Mouse (Mus musculus) gastrocnemius, postnatal 4 days (tissue): Measurements from ENCODE around the gene Hist1h1d. TPM values are rescaled to one million over a fixed set of nuclear protein-coding genes. Genes with fewer than 3 reads are reported as not detected.
"Not testable (repeated sequence)": the region's sequence is repeated elsewhere in the genome, so short reads cannot be mapped to it uniquely, and the experiment has no call there.

Experiments used
- DNase-seq, 2 experiments: peaks; one replicate each; pipeline ENCODE4 v3.0.0; 2021 to 2022; ENCODE audit warnings: low spot score in 2 of 2, mixed read lengths in 2 of 2
- total RNA-seq, 2 experiments: library from RNA; stranded (reverse); gene quantifications; 2 replicates each; pipeline ENCODE4 v1.2.3; 2021

The Hist1h1d gene
- total RNA-seq, 2 experiments from 2014 or later: 34.6 to 45.9 TPM

DNA sequence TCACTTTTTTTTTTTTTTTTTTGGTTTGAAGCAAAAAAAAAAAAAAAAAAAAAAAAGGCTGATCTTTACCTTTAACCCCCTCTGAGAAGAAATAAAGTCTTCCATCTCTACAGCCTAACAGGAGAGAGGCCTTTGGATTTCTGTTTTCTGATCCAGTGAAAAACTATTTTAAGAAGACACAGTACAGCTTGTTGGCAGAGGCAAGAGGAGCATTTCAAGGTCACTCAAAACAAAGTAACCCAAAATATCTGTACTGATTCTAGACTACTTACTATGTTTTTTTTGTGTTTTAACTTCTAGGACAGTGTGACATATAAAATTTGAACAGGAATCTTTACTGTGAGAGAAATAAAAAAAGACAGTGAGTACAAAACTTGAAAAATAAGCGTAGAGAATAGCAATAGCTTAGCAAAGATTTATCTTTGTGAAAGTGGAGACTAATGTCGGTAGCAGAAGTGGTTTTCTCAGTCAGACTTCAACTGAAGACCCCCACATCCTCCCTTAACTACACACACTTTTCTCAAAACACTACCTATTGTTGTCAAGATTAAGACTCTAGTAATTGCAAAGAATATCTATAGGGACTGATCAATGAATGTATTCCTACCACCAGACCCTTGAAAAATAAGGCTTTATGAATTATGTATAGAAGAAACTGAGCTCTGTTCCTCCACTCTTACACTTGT lies 23.4 kb upstream of the Hist1h1d start:
- no peak for DNase-seq

DNA sequence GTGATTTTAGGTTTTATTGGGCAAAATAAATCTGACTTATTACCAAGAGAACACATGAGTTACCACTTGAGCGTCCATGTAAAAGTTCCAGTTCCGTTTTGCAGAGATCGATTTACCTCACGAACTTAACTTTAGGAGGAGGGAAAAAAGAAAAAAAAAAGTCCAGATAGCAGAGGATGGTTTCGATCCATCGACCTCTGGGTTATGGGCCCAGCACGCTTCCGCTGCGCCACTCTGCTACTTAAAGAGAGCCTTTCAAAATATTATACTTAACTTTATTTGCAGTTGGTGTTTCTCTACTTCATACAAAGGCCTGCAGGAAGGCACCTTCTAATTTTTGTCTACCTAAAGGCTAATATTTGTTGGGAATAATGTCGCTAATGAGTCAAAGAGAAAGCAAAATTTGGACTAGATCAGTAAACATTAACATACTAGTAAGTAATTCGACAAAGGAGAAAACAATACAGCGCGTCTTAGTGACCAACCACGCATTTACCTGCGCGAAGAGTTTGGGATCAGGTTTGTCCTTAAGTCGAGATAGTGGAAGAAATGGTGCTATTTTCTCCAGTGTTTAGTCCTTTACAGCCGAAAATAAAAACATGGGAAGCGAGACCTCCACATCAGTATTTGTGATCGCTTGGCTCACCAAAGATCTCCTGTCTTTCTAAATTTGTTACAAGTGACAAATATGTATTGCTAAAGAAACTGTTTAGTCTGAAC lies 22.7 kb upstream of the Hist1h1d start:
- peak in 1 of 2 experiments; percentile 54 for DNase-seq

DNA sequence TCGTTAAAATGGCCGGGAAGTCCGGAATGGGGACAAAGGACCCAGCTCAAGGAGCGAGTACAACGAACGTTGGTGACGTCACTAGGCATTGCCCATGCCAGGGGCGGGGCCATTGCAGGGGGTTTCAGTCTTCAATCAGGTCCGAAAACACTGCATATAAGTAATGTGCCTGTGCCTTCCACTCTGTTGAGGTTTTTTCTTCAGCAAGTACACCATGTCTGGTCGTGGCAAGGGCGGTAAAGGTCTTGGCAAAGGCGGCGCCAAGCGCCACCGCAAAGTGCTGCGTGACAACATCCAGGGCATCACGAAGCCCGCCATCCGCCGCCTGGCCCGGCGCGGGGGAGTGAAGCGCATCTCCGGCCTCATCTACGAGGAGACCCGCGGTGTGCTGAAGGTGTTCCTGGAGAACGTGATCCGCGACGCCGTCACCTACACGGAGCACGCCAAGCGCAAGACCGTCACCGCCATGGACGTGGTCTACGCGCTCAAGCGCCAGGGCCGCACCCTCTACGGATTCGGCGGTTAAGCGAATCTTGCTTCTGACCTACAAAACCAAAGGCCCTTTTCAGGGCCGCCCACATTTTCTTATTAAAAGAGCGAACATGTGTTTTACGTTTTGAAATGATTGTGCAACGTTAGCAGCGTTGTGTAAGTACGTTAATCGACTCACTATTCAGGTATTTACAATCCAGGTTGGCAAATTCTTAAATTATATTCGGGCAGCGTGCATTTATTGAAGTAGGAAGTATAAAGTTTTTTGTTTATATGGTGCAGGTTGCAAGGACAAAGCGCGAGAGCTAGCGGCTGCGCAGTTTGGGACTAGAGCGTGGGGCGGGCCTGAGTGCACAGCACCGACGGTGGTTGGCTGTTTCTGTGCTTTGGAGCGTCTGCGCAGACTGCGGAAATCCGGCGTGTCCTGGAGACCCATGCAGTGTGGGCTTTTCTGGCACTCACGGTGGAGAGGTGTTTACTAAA lies 21.9 kb upstream of the Hist1h1d start, which contains the start of gene Hist1h4h:
Gene Hist1h4h, plus strand, starts transcription at position 150 of the 975 bp plus-strand sequence.
- peak; percentile 78 to 93 for DNase-seq

DNA sequence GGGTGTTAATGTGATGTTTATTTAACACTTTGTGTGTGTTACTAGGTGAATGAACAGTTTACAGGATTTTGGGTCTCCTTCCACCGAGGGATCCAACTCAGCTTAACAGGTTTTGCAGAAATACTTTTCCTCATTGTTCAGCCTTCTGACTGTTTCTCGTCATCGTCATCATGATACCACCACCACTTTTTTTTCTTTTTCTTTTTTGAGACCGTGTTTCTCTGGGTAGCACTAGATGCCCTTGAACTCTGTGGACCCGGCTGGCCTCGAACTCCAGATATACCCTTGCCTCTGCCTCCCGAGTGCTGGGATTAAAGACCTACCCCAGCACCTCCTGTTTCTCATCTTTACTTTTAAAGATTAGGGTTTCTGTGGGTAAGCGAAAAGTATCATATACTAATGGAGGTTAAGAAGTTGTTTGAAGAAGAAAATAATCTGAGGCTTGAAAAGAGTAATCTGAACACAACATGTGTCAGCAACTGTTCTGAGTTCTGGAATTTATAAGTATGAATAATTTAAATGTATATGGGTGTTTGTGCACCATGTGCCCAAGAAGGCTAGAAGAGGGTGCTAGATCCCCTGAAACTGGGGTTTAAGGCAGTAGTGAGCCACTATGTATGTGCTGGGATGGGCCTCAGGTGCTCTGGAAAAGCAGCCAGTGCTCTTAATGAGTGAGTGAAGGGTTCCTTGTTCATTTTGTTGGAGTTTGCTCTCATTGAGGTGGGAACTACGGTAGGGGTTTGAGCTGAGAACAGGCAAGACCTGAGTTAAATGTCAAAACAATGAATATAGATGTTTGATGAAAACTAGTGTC lies 20.6 kb upstream of the Hist1h1d start:
- DNase-seq: no peak

DNA sequence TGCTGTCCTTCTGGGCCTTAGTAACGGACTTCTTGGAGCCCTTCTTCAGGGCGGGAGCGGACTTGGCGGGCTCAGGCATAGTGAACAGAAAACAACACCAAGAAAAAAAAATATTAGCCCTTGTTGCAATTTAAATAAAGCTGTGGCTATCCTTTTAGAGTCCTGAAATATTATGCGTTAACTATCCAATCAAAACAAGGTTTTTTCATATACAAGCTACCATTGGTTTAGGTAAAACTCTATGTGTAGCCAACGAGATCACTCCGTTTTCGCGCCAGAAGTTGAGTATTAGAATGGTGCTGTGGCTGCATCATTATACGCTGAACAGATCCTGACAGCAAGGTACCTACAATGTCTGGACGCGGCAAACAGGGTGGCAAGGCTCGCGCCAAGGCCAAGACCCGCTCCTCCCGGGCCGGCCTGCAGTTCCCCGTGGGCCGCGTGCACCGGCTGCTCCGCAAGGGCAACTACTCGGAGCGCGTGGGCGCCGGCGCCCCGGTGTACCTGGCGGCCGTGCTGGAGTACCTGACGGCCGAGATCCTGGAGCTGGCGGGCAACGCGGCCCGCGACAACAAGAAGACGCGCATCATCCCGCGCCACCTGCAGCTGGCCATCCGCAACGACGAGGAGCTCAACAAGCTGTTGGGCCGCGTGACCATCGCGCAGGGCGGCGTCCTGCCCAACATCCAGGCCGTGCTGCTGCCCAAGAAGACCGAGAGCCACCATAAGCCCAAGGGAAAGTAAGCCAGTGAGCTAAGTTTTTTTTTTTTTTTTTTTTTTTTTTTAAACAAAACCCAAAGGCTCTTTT lies 19.3 kb upstream of the Hist1h1d start, which contains the start of gene Hist1h2af:
Gene Hist1h2af, plus strand, starts transcription at position 347 of the 808 bp plus-strand sequence.
- peak in 1 of 2 experiments; percentile 64 for DNase-seq

DNA sequence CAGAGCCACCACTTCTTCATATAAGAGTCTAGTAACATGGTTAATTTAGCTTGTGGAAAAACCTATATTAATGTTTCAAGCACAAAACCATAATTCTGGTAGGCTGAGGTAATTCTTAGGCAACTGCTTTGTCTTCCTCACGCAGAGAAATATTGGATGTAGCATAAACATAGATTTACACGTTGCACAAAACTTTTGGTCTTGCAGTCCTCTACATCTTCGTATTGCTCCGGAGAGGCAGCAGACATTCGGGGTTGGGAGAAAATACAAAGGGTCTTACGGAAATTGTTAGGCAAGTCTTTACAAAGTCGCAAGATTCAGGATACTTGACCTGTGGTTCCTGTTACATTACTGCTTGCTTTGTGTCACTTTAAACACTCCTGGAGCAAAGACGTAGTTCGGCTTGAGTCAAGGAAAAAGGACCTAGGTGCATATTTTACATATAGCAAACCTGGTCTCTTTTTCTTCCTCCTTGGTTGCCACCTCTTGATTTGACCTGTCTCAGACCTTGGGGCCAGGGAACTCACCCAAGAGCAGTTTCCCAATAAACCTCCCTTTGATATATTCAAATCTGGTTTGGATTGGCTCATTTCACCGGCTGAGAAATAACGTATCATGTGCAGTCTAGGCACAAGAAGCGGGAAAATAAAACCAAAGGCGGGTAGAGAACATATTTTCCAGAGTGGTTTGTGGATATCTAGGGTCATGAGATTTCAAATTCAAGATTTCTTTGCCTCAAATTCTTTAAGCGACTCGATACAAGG lies 18.5 kb upstream of the Hist1h1d start:
- no peak for DNase-seq

DNA sequence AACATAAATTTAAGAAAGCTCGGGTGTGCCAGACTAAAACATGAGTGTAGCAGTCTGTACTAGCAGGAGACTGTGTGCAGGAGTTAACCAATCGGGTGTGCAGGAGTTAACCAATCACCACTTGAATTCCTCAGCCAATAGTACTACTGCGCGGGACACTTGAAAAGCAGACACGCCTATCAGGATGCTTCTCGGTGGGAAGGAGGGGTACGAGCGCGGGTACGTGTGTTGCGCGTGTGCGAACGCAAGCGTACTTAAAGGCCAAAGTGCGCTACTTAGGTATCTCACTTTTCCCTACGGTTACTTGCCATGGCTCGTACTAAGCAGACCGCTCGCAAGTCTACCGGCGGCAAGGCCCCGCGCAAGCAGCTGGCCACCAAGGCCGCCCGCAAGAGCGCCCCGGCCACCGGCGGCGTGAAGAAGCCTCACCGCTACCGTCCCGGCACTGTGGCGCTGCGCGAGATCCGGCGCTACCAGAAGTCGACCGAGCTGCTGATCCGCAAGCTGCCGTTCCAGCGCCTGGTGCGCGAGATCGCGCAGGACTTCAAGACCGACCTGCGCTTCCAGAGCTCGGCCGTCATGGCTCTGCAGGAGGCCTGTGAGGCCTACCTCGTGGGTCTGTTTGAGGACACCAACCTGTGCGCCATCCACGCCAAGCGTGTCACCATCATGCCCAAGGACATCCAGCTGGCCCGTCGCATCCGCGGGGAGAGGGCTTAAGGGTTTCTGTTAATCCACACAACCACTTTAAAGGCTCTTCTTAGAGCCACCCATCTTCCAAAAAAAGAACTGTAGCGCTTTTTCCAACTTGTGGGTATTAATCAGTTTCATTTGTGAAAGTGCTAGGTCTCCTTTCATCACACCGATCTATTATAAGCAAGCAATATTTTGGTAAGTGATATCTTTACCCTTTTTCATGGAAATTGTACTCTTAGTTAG lies 17.7 kb upstream of the Hist1h1d start, which contains the start of gene Hist1h3g:
Gene Hist1h3g, plus strand, starts transcription at position 286 of the 939 bp plus-strand sequence.
- DNase-seq: peak; percentile 37 to 78

DNA sequence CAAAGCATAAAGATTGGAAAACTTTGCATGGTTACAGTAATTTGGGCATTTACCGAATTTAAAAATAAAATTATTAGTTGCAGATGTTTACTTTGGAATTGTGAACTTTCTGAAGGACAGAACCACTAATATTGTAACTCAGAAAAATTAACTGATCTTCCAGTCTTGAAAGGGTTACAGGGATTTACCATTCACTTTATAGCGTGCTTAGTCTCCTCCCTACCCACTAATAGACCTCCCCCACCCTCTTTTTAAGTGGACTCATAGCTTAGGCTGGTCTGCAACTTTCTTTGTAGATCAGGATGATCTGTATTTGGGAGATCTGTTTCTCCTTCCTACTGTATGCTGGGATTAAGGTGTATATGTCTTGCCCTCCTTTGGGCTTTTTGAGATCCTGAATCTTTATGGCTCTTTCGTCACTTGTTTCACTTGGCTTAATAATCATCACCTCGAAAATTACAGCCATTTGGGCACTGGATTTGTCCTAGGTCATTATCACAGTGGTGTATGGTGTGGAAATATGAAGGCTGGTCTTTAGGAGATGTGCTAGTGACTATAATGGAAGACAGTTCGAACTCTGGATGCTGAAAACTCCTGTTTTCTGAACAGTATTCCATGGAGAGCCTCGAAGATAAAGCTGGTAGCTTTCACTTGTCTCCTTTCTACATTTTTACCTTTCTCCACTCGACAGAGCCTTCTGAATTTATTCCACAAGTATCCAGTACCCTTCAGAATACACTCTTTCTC lies 16.8 kb upstream of the Hist1h1d start:
- no peak for DNase-seq

DNA sequence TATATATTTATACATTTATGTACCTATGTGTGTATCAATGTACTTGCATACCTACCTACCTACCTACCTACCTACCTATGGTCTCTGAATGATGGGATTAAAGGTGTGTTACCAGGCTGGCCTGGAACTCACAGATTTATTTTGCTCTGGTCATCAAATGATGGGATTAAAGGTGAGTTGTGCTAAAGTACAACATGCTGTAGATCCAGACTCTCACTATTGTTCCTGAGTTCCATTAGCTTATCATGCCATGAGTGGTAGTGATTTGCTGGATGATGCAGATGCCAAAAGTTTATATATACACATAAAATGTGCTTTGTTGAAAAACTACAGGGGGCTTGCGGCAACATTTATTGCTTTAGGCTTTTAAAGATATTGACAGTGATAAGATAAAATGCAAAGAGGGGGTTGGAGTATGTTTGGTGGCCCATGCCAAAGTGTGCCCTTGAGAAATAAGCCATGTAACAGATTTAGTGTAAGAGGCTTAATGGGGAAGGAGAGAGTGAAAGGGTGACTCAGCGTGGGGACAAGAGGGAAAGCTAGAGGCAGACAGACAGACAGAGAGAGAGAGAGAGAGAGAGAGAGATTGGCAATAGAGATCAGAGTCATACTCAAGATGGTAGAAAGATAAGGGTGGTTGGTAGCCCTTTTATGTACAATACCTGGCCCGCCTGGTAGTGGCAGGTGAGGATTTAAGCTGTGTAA lies 15.9 kb upstream of the Hist1h1d start:
- DNase-seq: no peak

DNA sequence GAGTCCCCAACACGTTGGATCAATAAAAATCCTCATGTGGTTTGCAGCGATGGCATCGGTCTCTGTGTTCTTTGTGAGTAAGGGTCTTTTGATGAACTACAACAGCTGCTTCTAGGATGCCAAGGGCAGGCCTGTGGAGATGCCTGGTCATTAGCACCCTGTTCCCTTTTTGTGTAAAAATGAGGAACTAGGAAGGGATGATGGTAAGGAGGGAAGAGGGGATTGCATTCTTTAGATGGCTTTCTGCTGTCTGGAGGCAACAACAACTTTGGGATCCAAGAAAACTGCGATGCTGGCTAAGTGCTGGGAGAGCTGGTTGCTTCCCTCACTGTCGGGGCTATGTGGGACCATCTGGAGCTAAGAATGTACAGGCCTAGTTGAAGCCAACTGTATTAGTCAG lies 14.8 kb upstream of the Hist1h1d start:
- DNase-seq: no peak

DNA sequence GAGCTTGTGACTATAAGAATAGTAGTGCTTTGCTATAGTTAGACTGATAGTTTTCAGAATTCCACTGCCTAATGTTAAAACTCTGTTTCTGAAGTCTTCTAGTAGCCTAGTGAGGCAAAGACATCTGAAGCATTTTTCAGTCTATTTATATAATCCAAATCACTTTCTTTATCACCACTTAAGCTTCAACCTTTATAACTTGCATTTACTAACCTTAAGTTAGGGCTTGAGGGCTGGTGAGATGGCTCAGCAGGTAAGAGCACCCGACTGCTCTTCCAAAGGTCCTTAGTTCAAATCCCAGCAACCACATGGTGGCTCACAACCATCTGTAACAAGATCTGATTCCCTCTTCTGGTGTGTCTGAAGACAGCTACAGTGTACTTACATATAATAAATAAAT lies 13.2 kb upstream of the Hist1h1d start:
- DNase-seq: not testable (repeated sequence)

DNA sequence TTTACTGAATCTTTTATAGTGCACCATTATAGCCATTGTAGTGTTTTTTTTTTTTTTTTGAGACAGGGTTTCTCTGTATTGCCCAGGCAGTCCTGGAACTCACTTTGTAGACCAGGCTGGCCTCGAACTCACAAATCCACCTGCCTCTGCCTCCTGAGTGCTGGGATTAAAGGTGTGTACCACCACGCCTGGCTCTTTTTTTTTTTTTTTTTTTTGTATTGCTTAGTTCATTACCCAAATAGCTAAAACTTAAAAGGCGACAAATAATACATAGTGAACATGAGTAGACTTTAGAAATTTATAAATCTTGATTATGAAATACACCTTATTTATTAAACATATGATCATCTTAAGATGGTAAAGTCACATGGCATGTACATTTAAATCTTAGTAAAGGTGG lies 11.6 kb upstream of the Hist1h1d start:
- no peak for DNase-seq

DNA sequence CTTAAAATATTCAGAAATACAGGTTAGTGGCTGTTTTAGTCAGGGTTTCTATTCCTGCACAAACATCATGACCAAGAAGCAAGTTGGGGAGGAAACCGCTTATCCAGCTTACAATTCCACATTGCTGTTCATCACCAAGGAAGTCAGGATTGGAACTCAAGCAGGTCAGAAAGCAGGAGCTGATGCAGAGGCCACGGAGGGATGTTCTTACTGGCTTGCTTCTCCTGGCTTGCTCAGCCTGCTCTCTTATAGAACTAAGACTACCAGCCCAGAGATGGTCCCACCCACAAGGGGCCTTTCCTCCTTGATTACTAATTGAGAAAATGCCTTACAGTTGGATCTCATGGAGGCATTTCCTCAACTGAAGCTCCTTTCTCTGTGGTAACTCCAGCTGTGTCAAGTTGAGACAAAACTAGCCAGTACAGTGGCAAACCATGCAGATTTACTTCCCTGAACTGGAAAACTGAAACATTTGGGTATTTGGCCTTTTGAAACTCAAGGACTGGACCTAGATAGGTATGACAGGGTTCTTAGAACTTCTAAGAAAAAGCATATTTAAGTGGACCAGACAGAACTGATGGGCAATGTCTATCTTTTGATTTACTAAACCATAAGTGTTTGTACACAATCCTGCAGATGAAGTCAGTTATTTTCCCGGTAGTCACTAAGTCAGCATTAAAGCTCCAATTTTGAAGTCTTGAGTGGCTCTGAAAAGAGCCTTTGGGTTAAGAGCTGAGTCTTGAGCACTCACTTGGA lies 10.7 kb upstream of the Hist1h1d start:
- DNase-seq: not testable (repeated sequence)

DNA sequence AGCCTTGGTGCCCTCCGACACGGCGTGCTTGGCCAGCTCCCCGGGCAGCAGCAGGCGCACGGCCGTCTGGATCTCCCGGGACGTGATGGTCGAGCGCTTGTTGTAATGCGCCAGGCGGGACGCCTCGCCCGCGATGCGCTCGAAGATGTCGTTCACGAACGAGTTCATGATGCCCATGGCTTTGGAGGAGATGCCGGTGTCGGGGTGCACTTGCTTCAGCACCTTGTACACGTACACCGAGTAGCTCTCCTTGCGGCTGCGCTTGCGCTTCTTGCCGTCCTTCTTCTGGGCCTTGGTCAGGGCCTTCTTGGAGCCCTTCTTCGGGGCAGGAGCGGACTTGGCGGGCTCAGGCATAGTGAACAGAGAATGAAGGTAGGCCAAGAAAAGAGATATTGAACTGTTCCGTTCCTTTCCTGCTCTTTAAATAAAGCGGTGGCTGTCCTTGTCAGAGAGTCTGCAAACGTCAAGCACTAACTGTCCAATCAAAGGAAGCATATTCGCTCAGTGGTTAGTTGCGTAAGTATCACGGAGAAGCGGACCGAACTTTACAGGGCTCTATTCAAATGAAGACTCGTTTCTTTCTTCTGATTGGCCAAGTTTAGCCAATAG lies 10.0 kb upstream of the Hist1h1d start, which contains the start of gene Hist1h2bh:
Gene Hist1h2bh, minus strand, starts transcription at position 394 of the 609 bp plus-strand sequence.
- DNase-seq: peak in 1 of 2 experiments; percentile 34
